ENCODE assay signal across 23 mouse cellular contexts in the genomic region with DNA sequence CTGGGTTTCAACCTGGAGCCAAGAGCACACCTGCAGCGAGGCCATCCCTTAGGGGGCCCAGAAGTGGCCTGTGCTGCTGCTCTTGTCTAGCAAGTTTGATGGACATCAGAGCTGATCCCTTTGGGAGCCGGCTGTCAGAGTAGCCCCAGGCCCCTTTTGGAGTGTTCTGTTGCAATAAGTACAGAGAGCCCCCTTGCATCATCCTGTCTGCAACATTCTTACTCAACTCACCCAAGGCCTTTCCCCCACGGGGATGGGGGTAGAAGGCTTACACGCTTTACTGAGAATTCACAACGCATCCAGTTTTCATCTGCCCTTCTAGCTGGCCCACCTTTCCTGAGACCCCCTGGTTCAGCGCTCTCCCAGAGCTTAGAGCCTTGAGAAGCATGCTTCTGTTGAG. TPM values are rescaled to one million over a fixed set of nuclear protein-coding genes. Genes with fewer than 3 reads are reported as not detected.
DNase-seq lines count a peak whose midpoint lies in the region; ATAC-seq and TF ChIP-seq lines count a peak whose summit lies in the region.
"Had no signal": no experiment of that assay in that cellular context is flagged by ENCODE, and none has a peak within 500 bp of the region (broad histone marks: within the 10 kb centered on the region; RNA-seq: fewer than 3 reads in every experiment).

No protein-coding gene starts in this region.

- no peaks in the 10 kb centered on the region for H3K36me3 ChIP-seq in liver, postnatal 0 days (replicated peaks; ENCODE audit: insufficient read depth, low read length)
- no peaks in the 10 kb centered on the region for H3K36me3 ChIP-seq in heart, embryonic 11.5 days (ENCODE audit: control insufficient read depth, insufficient read depth, low read length)
- H3K36me3 ChIP-seq: hindbrain, embryonic 10.5 days; limb, embryonic 15.5 days; midbrain, embryonic 12.5 days had no signal

- H3K4me1 ChIP-seq in liver, postnatal 0 days (ENCODE audit: insufficient read depth): peaks cover 47% of the 10 kb centered on the region
- H3K4me1 ChIP-seq in heart, embryonic 11.5 days (ENCODE audit: control insufficient read depth, insufficient read depth, low read length): no peaks in the 10 kb centered on the region
- H3K4me1 ChIP-seq: forebrain, embryonic 13.5 days; limb, embryonic 15.5 days had no signal

- 0 out of 2 replicates have a peak, but pooled peaks have one; percentile 34 for TF ChIP-seq EP300 in liver, postnatal 0 days (IDR thresholded peaks at IDR 0.05; ENCODE audit: low read depth)

- 46% methylated on average over 6 of the region's 6 CpGs for WGBS in liver, postnatal 0 days (ENCODE audit: insufficient replicate concordance)
- whole genome bisulfite sequencing in heart, embryonic 11.5 days (ENCODE audit: insufficient replicate concordance): 78% methylated on average over 6 of the region's 6 CpGs

- DNase-seq in adrenal gland, adult 8-10 months: peak; percentile 53
- no peak for DNase-seq in adrenal gland, adult 18-20 months (ENCODE audit: low spot score in 2 of 2)
- DNase-seq in adipocyte (ENCODE audit: low spot score): peak; percentile 30
- peak; percentile 50 for DNase-seq in liver, postnatal 0 days
- no peak for DNase-seq in natural killer cell, adult 2 months (ENCODE audit: low spot score in 2 of 2)
- no peak for DNase-seq in ovary, postnatal 10 days (ENCODE audit: low spot score)
- DNase-seq: cerebellum, adult 9-11 months; gastrocnemius, postnatal 25 days; thymus, adult 18-20 months; thymus, postnatal 4 days had no signal

- H3K9me3 ChIP-seq in liver, postnatal 0 days (ENCODE audit: low read length): no peaks in the 10 kb centered on the region
- no peaks in the 10 kb centered on the region for H3K9me3 ChIP-seq in heart, embryonic 11.5 days (replicated peaks; ENCODE audit: control insufficient read depth, low read length)
- H3K9me3 ChIP-seq: forebrain, embryonic 13.5 days; hindbrain, embryonic 10.5 days; limb, embryonic 15.5 days; midbrain, embryonic 12.5 days had no signal

- no peak for TF ChIP-seq CTCF in liver, postnatal 0 days (IDR thresholded peaks at IDR 0.05; ENCODE audit: low read depth)

- peak; percentile 67 for ATAC-seq in granulocyte monocyte progenitor cell, adult 5-6 weeks (replicated peaks; ENCODE audit: poor library complexity, severe bottlenecking)
- peak; percentile 73 for ATAC-seq in liver, postnatal 0 days
- ATAC-seq in heart, embryonic 11.5 days (replicated peaks; ENCODE audit: insufficient number of reproducible peaks, low FRiP score, low TSS enrichment): no peak
- ATAC-seq: forebrain, embryonic 13.5 days; hindbrain, postnatal 0 days; intestine, postnatal 0 days had no signal

- H3K27me3 ChIP-seq in liver, postnatal 0 days (ENCODE audit: insufficient read depth, low read length): no peaks in the 10 kb centered on the region
- H3K27me3 ChIP-seq in heart, embryonic 11.5 days (ENCODE audit: control insufficient read depth, insufficient read depth, low read length): peaks cover 3% of the 10 kb centered on the region; the same call in 1 of the 2 replicates

- H3K4me2 ChIP-seq in liver, postnatal 0 days (ENCODE audit: low read depth, low read length): peak overlapping the region; percentile 20
- no peak overlapping the region for H3K4me2 ChIP-seq in heart, embryonic 11.5 days
- H3K4me2 ChIP-seq: forebrain, embryonic 13.5 days; limb, embryonic 15.5 days; midbrain, embryonic 12.5 days had no signal

- 0 out of 2 replicates have a peak overlapping the region, but pooled peaks have one; percentile 3 for H3K9ac ChIP-seq in liver, postnatal 0 days (replicated peaks)
- no peak overlapping the region for H3K9ac ChIP-seq in heart, embryonic 11.5 days (ENCODE audit: low read depth, low read length)
- H3K9ac ChIP-seq: forebrain, embryonic 13.5 days; limb, embryonic 15.5 days; midbrain, embryonic 12.5 days had no signal

- H3K4me3 ChIP-seq in liver, postnatal 0 days (ENCODE audit: low read depth, low read length): no peak overlapping the region
- H3K4me3 ChIP-seq in heart, embryonic 11.5 days (ENCODE audit: low read depth, low read length): no peak overlapping the region
- H3K4me3 ChIP-seq: forebrain, embryonic 13.5 days; hindbrain, embryonic 10.5 days; limb, embryonic 15.5 days; midbrain, embryonic 12.5 days had no signal

- peak overlapping the region; percentile 76 for H3K27ac ChIP-seq in liver, postnatal 0 days (ENCODE audit: low read depth)
- no peak overlapping the region for H3K27ac ChIP-seq in heart, embryonic 11.5 days (ENCODE audit: low read depth, low read length)
- H3K27ac ChIP-seq: forebrain, embryonic 13.5 days; hindbrain, embryonic 10.5 days; hindbrain, postnatal 0 days; limb, embryonic 15.5 days; midbrain, embryonic 12.5 days had no signal

RNA-seq across cellular contexts. Expression of gene Dgat2, which starts 6.1 kb away (rescaled TPM):
- total RNA-seq in adrenal gland, adult 8-10 months (2022): 100 to 1,000 TPM; 138 to 436 (median 316) TPM
- total RNA-seq in adrenal gland, adult 18-20 months (2021): 100 to 1,000 TPM; 284 to 447 TPM
- 9.6 and 13.9 TPM in 2 replicates for total RNA-seq in granulocyte monocyte progenitor cell, adult 5-6 weeks (2014; fragmentation: Nextera tagmentation)
- 6.7 and 7.9 TPM in 2 replicates for total RNA-seq in granulocyte monocyte progenitor cell, adult 5-6 weeks (2017)
- polyA plus RNA-seq in liver, postnatal 0 days (2015; fragmentation: Nextera tagmentation; extraction: Ambion mirVana): 226 and 249 TPM in 2 replicates
- polyA plus RNA-seq in heart, embryonic 11.5 days (2014; fragmentation: Nextera tagmentation; extraction: Ambion mirVana): 8.4 and 8.7 TPM in 2 replicates

RNA-seq across cellular contexts. Expression of gene Uvrag, which starts 47.7 kb away (rescaled TPM):
- 10 to 100 TPM; 32.5 to 46.9 (median 40.3) TPM for total RNA-seq in adrenal gland, adult 8-10 months (2022)
- 10 to 100 TPM; 15.4 to 29.0 TPM for total RNA-seq in adrenal gland, adult 18-20 months (2021)
- total RNA-seq in granulocyte monocyte progenitor cell, adult 5-6 weeks (2014; fragmentation: Nextera tagmentation): 25.7 and 31.0 TPM in 2 replicates
- 26.8 and 38.7 TPM in 2 replicates for total RNA-seq in granulocyte monocyte progenitor cell, adult 5-6 weeks (2017)
- polyA plus RNA-seq in liver, postnatal 0 days (2015; fragmentation: Nextera tagmentation; extraction: Ambion mirVana): 9.4 and 11.9 TPM in 2 replicates
- polyA plus RNA-seq in heart, embryonic 11.5 days (2014; fragmentation: Nextera tagmentation; extraction: Ambion mirVana): 14.5 and 16.7 TPM in 2 replicates

RNA-seq across cellular contexts. Expression of gene Mogat2, which starts 49.8 kb away (rescaled TPM):
- 1 to 10 TPM in 1 of 4 experiments, under 1 TPM in 3; 0.25 to 1.5 (median 0.51) TPM for total RNA-seq in adrenal gland, adult 8-10 months (2022)
- under 1 TPM; 0.43 to 0.99 TPM for total RNA-seq in adrenal gland, adult 18-20 months (2021)
- total RNA-seq in granulocyte monocyte progenitor cell, adult 5-6 weeks (2014; fragmentation: Nextera tagmentation): 1.5 and 6.2 TPM in 2 replicates
- total RNA-seq in granulocyte monocyte progenitor cell, adult 5-6 weeks (2017): 3.6 and 4.8 TPM in 2 replicates
- 3.9 and 4.0 TPM in 2 replicates for polyA plus RNA-seq in liver, postnatal 0 days (2015; fragmentation: Nextera tagmentation; extraction: Ambion mirVana)
- 4.2 and 7.1 TPM in 2 replicates for polyA plus RNA-seq in heart, embryonic 11.5 days (2014; fragmentation: Nextera tagmentation; extraction: Ambion mirVana)
- total RNA-seq: CH12.LX; gastrocnemius, postnatal 25 days; heart, adult 8-10 months; layer of hippocampus, postnatal 25 days; left cerebral cortex, postnatal 36 days; MEL had no signal

Comparison
In these comparisons a context has a peak if more than half of its experiments do, and no peak if none do; other contexts are left out.
1. DNase-seq: peak in adrenal gland, adult 8-10 months (single experiment), adipocyte (single experiment) and liver, postnatal 0 days (single experiment); none in adrenal gland, adult 18-20 months (0 of 2), natural killer cell, adult 2 months (0 of 2) and ovary, postnatal 10 days (single experiment).
2. RNA of gene Dgat2, which starts 6.1 kb away (total RNA-seq): 284 to 447 TPM in adrenal gland, adult 18-20 months and 138 to 436 TPM in adrenal gland, adult 8-10 months; 6.7 to 13.9 TPM in granulocyte monocyte progenitor cell, adult 5-6 weeks; every median in the first group is over 4 times any median in the second.